Mouse (Mus musculus) hindbrain, postnatal 0 days (tissue): Measurements from ENCODE around the gene Robo1. TPM values are rescaled to one million over a fixed set of nuclear protein-coding genes. Genes with fewer than 3 reads are reported as not detected.
A peak's percentile ranks its signal among the peaks of the same experiment; 100 is the strongest.

ENCODE experiments used
- ATAC-seq: fragments of 200-750 bp; cut with Nextera tagmentation; 2 replicates; pipeline ENCODE4 v1.8.0; 2017; ENCODE audit warnings: mild to moderate bottlenecking, moderate TSS enrichment, moderate library complexity
- DNase-seq: peaks from one replicate; pipeline ENCODE4 v3.0.0-alpha.2; 2015; ENCODE audit warnings: low spot score
- H3K27ac ChIP-seq: fragments of 300-500 bp; sonication (generic); 2 replicates; pipeline ENCODE4 v1.5.1; 2014; ENCODE audit warnings: mild to moderate bottlenecking
- H3K27me3 ChIP-seq: fragments of 300-500 bp; sonication (generic); 2 replicates; pipeline ENCODE4 v1.6.1; 2014; ENCODE audit warnings: low read length, mixed read lengths; ENCODE audit not compliant: insufficient read depth
- H3K36me3 ChIP-seq: fragments of 300-500 bp; sonication (generic); 2 replicates; pipeline ENCODE4 v1.6.1; 2014; ENCODE audit warnings: low read length, mixed read lengths; ENCODE audit not compliant: insufficient read depth
- H3K4me1 ChIP-seq: fragments of 300-500 bp; sonication (generic); 2 replicates; pipeline ENCODE4 v1.6.1; 2014; ENCODE audit warnings: antibody characterized with exemption, low read length, mixed read lengths; ENCODE audit not compliant: insufficient read depth
- H3K4me2 ChIP-seq: fragments of 300-500 bp; sonication (generic); 2 replicates; pipeline ENCODE4 v1.6.1; 2014; ENCODE audit warnings: low read depth, mild to moderate bottlenecking, low read length, moderate library complexity, mixed read lengths
- H3K4me3 ChIP-seq: fragments of 300-500 bp; sonication (generic); 2 replicates; pipeline ENCODE4 v1.5.1; 2014; ENCODE audit warnings: low read length
- H3K9ac ChIP-seq: fragments of 300-500 bp; sonication (generic); replicated peaks from 2 replicates; pipeline ENCODE4 v1.6.1; 2014; ENCODE audit warnings: mild to moderate bottlenecking, low read length, moderate library complexity, mixed read lengths
- H3K9me3 ChIP-seq: fragments of 300-500 bp; sonication (generic); 2 replicates; pipeline ENCODE4 v1.6.1; 2016; ENCODE audit warnings: low read length, mixed read lengths
- CTCF ChIP-seq: IDR thresholded peaks from 2 replicates; pipeline ENCODE4 v1.5.1; 2016; ENCODE audit warnings: antibody characterized with exemption, control low read depth, low read depth
- WGBS: fragments of 180-500 bp; shearing (Covaris S2); extraction: QIAGEN DNeasy Blood & Tissue Kit; methylation state at CpG from one replicate; pipeline ENCODE4 v1.1.7; 2014; 5-methylcytosine and 5-hydroxymethylcytosine counted together
- polyA plus RNA-seq: library from polyadenylated mRNA; unstranded; fragments of >200 nt; fragmentation: Nextera tagmentation; extraction: Ambion mirVana; gene quantifications from 2 replicates; pipeline ENCODE4 v1.2.1, GENCODE M21; 2015
- total RNA-seq: library from RNA; depleted of rRNA; stranded (reverse); fragments of >200 nt; gene quantifications from 2 replicates; pipeline ENCODE4 v1.2.3, GENCODE M21; 2014

Robo1 gene
- total and polyA plus RNA-seq, 2 experiments from 2014 or later, result 20.4 to 57.9 TPM

GRCm38 (mm10) chr16:72834266-72834665 lies 526.2 kb downstream of the Robo1 start:
- H3K9ac ChIP-seq, result no peak overlapping the region
- H3K36me3 ChIP-seq, result no peaks in the 10 kb centered on the region
- no peaks in the 10 kb centered on the region for H3K4me1 ChIP-seq
- no peaks in the 10 kb centered on the region for H3K9me3 ChIP-seq
- H3K4me2 ChIP-seq, result no peak overlapping the region
- DNase-seq, result no peak
- no peak for TF ChIP-seq CTCF
- WGBS, result 58% methylated on average over 2 of the region's 2 CpGs
- no peaks in the 10 kb centered on the region for H3K27me3 ChIP-seq
- H3K4me3 ChIP-seq, result no peak overlapping the region
- H3K27ac ChIP-seq, result no peak overlapping the region
- no peak for ATAC-seq

GRCm38 (mm10) chr16:72839031-72839430 lies 530.9 kb downstream of the Robo1 start:
- H3K4me3 ChIP-seq, result no peak overlapping the region
- H3K27me3 ChIP-seq, result no peaks in the 10 kb centered on the region
- H3K4me1 ChIP-seq, result no peaks in the 10 kb centered on the region
- DNase-seq (no peak), ATAC-seq (no peak)
- no peak overlapping the region for H3K27ac ChIP-seq
- no peak overlapping the region for H3K9ac ChIP-seq
- H3K4me2 ChIP-seq, result no peak overlapping the region
- no peak for TF ChIP-seq CTCF
- 79% methylated on average over 1 of the region's 1 CpGs for WGBS
- no peaks in the 10 kb centered on the region for H3K36me3 ChIP-seq
- H3K9me3 ChIP-seq, result no peaks in the 10 kb centered on the region

- Histone ChIP-seq H3K27ac (no peak overlapping the region), H3K4me1 (no peaks in the 10 kb centered on the region), H3K4me2 (no peak overlapping the region), H3K27me3 (no peaks in the 10 kb centered on the region), H3K9ac (no peak overlapping the region), H3K36me3 (no peaks in the 10 kb centered on the region), H3K9me3 (no peaks in the 10 kb centered on the region), H3K4me3 (no peak overlapping the region)
- 56% methylated on average over 9 of the region's 9 CpGs for WGBS
- ATAC-seq (no peak), DNase-seq (no peak)
- TF ChIP-seq CTCF, result no peak
Observed at GRCm38 (mm10) chr16:72841066-72841465, 533.0 kb downstream of the Robo1 start.

- H3K27ac ChIP-seq, result no peak overlapping the region
- ATAC-seq (no peak), DNase-seq (peak; percentile 11)
- no peaks in the 10 kb centered on the region for H3K36me3 ChIP-seq
- H3K4me1 ChIP-seq, result no peaks in the 10 kb centered on the region
- H3K4me2 ChIP-seq, result no peak overlapping the region
- no peak overlapping the region for H3K4me3 ChIP-seq
- no peak for TF ChIP-seq CTCF
- H3K9ac ChIP-seq, result no peak overlapping the region
- no peaks in the 10 kb centered on the region for H3K27me3 ChIP-seq
- 68% methylated on average over 9 of the region's 9 CpGs for WGBS
- no peaks in the 10 kb centered on the region for H3K9me3 ChIP-seq
Observed at GRCm38 (mm10) chr16:72854101-72854500, 546.0 kb downstream of the Robo1 start.

GRCm38 (mm10) chr16:72854809-72855503 lies 546.9 kb downstream of the Robo1 start:
- Histone ChIP-seq H3K4me2 (no peak overlapping the region), H3K36me3 (no peaks in the 10 kb centered on the region), H3K9me3 (no peaks in the 10 kb centered on the region), H3K27me3 (no peaks in the 10 kb centered on the region), H3K4me1 (no peaks in the 10 kb centered on the region), H3K9ac (no peak overlapping the region), H3K27ac (no peak overlapping the region), H3K4me3 (no peak overlapping the region)
- 64% methylated on average over 5 of the region's 5 CpGs for WGBS
- DNase-seq, result no peak
- TF ChIP-seq CTCF, result no peak
- no peak for ATAC-seq

GRCm38 (mm10) chr16:72861707-72862277 lies 553.7 kb downstream of the Robo1 start:
- H3K9ac ChIP-seq, result no peak overlapping the region
- no peaks in the 10 kb centered on the region for H3K36me3 ChIP-seq
- DNase-seq, result peak; percentile 19
- no peak overlapping the region for H3K4me2 ChIP-seq
- TF ChIP-seq CTCF, result no peak
- no peak for ATAC-seq
- H3K4me1 ChIP-seq, result no peaks in the 10 kb centered on the region
- no peak overlapping the region for H3K4me3 ChIP-seq
- 74% methylated on average over 7 of the region's 7 CpGs for WGBS
- no peaks in the 10 kb centered on the region for H3K27me3 ChIP-seq
- H3K9me3 ChIP-seq, result no peaks in the 10 kb centered on the region
- H3K27ac ChIP-seq, result no peak overlapping the region

- Histone ChIP-seq H3K4me3 (no peak overlapping the region), H3K27me3 (no peaks in the 10 kb centered on the region), H3K9me3 (no peaks in the 10 kb centered on the region), H3K4me1 (no peaks in the 10 kb centered on the region), H3K27ac (no peak overlapping the region), H3K9ac (no peak overlapping the region), H3K4me2 (no peak overlapping the region), H3K36me3 (no peaks in the 10 kb centered on the region)
- DNase-seq (no peak), ATAC-seq (no peak)
- 91% methylated on average over 4 of the region's 4 CpGs for WGBS
- TF ChIP-seq CTCF, result no peak
Observed at GRCm38 (mm10) chr16:72866011-72866410, 557.9 kb downstream of the Robo1 start.
